Mouse (Mus musculus) embryo, embryonic 11 days (tissue): ENCODE data around the gene Slc13a2.

Experiments
- DNase-seq: peaks from one replicate; pipeline ENCODE4 v3.0.0-alpha.2; 2015

Gene Slc13a2

DNA sequence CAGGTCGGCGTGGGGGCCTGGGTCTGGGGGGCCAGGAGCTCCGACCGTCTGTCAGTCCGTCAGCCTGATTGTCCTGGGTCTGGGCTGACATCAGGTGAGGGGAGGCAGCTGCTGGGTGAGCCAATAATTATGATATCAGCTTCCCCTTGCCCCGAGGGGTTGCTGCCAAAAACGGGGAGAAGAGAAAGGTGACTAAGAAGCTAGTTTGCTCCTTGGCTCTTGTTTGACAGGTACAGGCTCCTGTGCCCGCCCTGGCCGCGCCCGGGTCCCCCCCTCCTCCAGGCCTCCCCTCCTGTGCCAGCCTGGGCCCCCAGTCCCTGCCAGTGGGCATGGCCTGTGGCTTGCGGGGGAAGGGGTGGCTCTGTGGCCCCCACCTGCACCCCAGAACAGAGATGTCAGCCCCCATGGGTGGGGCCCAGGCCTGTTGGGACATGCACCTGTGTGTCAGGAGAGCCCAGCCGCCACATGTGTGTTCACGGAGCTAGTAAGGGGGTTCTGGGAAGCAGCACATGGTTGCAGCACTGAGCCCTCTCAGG is 35.4 kb downstream of the Slc13a2 start, which contains the start of gene Foxn1:
Gene Foxn1, minus strand, starts transcription at position 51 of the 536 bp plus-strand sequence.
- DNase-seq: no peak

- no peak for DNase-seq
Observed at GRCm38 (mm10) chr11:78385776-78386175, 36.2 kb downstream of the Slc13a2 start.

DNA sequence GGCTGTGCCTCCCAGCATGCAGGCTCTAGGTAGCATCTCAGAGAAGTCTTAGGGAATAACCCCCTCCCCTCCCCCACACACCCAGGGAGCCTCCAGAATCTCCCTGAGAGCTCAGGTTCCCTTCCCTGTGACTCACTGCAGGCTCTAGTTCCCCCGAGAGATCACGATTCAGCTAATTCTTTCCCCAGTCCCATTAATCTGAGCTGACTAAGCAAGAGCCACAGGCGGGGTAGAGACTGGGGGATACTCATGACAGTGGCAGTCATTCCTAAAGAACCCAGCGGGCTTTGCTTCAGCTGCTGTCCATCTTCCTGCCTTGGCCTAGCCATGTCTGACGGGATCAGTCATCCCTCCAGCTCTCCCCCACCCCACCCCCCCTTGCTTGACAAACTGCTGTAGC is 39.3 kb downstream of the Slc13a2 start:
- no peak for DNase-seq

DNA sequence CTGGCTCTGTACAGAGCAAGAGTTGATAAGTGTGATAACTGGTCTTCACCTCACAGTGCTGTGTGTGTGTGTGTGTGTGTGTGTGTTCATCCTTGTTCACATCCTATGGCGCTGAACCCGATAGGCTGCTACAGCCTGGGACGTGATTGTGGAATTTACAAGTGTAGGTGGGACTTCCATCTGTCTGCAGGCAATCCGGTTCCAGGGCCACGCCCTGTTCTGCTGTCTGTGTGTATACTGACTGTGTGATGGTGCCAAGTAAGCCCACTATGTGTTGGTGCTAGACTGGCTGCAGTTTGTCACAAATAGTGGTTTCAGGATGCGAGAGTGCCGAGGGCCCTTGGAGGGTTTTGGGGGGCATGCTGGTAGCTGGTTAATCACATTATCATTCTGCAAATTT is 39.7 kb downstream of the Slc13a2 start:
- no peak for DNase-seq

- DNase-seq: no peak
Observed at GRCm38 (mm10) chr11:78380996-78381395, 41.0 kb downstream of the Slc13a2 start.

- no peak for DNase-seq
Observed at GRCm38 (mm10) chr11:78380351-78380750, 41.7 kb downstream of the Slc13a2 start.

DNA sequence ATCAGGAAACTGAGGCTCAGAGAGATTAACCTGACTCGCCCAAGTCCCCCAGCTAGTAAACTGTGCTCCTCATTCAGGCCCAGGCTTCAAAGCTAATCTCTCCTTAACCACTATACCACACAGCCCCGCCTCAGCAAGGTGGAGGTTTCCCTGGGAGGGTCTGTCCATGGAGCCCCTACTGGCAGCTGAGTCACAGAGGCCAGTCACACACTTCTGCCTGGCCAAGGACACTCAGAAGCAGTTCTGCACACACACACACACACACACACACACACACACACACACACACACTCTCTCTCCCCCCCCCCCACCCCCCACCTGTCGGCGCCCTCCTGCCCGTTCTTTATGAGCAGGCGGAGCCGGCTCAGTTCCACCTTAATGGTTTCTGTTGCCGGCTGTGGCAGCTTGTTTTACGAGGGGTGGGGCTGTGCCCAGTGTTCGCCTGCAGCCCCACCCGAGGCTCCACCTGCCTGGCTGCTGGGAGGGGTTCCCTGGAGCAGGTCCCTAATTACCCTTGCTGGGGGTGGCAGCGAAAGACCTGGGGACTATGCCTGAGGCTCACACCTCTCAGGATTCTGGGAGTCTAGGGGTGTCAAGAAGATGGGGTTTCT is 44.4 kb downstream of the Slc13a2 start:
- DNase-seq: no peak

GRCm38 (mm10) chr11:78374147-78374546 is 47.9 kb downstream of the Slc13a2 start:
- no peak for DNase-seq

DNA sequence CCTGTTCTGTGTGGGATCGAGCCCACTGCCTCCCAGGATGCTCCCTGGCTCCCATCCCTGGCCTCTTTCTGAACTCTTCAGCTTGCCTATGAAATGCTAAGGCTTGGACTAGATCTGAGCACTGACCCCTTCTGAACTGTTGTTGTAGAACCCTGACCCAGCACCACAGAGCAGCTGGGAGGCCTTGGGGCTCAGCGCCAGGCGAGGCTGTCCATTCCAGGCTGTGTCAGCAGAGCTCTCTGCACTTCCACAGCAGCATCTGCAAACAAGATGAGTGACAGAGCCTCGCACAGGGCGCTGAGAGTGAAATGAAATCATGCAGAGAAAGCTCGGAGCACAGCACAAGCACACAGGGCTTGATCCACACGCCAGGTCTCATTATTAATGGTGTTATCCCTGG is 49.4 kb downstream of the Slc13a2 start:
- DNase-seq: no peak

GRCm38 (mm10) chr11:78372166-78372565 is 49.9 kb downstream of the Slc13a2 start:
- DNase-seq: no peak

- no peak for DNase-seq
Observed at GRCm38 (mm10) chr11:78371711-78372110, 50.3 kb downstream of the Slc13a2 start.

DNA sequence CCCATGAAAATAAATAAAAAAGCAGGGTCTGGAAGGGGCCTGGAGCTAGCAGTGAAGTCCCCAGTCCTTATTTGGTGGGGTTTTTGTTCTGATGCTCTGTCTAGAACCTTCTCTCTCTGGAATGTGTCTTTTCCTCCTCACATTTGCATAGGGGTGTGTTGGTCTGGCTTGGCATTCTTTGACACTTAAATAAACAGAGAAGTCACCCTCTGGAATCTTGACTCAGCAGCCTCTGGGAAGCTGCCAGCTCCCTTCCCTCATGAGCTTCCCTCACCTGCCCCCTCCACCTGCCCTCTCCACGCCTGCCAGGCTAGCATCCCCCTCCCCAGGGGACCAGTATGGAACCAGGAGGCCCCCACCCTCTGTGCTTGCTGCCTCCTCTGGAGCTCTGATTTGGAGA is 51.6 kb downstream of the Slc13a2 start:
- DNase-seq: no peak

- no peak for DNase-seq
Observed at GRCm38 (mm10) chr11:78367456-78368225, 54.4 kb downstream of the Slc13a2 start.

- no peak for DNase-seq
Observed at GRCm38 (mm10) chr11:78364103-78364502, 57.9 kb downstream of the Slc13a2 start.

- no peak for DNase-seq
Observed at GRCm38 (mm10) chr11:78363309-78364007, 58.6 kb downstream of the Slc13a2 start.

GRCm38 (mm10) chr11:78360789-78361131 is 61.3 kb downstream of the Slc13a2 start:
- no peak for DNase-seq

DNA sequence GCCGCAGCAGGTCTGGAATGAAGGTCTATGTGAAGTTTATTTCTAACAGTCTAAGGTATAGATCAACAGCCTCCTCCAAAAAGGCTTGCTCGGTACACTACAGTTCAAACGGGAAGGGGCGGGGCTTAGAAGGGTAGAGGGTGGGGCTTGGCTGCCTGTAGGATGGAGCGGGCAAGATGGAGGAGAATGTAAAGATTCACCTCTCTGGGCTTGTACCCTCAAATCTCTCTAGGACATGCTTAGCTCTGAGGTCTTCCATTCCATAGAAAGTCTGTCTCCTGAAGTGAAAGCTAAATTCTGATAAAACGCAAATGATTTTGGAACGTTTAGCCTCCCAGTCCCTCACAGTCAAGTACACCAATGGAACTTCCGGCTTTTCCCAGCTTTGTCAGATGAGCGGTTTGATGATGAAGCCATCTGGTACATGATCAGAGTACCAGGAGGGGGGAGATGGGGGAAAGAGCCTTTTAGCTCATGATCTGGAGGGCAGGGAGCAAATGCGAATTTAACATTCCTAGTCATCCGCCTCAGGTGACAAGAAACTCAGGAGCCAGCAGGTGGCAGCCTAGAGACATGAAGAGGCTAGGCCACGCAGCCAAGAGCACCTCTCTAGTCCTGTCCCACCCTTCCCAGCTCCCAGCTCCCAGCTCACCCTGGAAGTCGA is 61.8 kb downstream of the Slc13a2 start:
- peak; percentile 90 for DNase-seq

GRCm38 (mm10) chr11:78358330-78359007 is 63.5 kb downstream of the Slc13a2 start:
- peak; percentile 51 for DNase-seq

DNA sequence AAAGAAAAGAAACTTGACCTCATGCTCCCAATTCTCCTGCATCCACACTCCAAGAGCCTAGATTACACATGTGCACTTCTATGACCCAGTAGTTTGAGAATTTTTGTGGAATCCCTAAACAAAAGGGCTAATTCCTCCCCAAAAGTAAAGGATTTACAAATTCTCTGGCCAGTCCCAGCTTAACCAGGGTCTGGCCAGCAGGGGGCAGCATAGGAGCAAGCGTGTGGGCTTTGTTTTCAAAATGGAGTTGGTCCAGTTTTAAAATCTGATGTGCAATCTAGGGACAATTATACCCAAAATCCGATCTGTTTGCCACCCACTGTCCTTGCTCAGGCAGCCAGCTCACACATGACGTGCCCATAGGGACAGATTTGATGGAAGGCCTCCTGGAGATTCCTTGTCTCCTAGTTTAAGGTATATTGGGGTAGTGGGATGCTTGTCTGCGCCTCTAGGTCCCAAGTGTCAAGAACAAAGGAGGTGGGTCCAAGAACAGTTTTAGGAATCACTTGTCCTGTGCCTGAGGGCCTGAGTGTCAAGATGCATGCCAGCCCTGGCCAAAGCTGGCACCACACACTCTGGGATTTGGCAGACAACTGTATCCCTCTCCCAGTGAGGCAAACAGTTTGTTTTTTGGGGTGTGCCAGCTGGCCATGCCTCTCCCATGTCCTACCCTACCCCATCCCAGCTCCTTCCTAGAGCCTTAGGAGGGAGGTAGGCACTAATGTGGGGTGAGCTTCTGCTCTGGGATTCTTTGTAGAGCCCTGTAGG is 66.4 kb downstream of the Slc13a2 start:
- peak; percentile 81 for DNase-seq

DNA sequence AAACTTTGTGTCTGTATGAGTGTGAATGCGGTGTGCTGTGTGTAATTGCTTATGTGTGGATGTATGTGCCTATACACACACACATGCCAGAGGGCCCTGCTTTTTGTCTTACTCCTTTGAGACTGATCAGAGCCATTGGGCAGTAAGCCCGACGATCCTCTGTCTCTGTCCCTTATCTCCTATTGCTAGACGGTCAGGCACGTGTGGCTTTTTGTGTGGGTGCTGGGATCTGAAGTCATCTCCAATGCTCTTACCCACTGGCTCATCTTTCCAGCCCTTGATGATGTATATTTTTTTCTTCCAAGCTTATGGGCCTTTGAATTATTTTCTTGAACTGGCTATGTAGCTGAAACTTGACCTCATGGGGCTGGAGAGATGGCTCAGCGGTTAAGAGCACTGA is 67.1 kb downstream of the Slc13a2 start:
- no peak for DNase-seq

DNA sequence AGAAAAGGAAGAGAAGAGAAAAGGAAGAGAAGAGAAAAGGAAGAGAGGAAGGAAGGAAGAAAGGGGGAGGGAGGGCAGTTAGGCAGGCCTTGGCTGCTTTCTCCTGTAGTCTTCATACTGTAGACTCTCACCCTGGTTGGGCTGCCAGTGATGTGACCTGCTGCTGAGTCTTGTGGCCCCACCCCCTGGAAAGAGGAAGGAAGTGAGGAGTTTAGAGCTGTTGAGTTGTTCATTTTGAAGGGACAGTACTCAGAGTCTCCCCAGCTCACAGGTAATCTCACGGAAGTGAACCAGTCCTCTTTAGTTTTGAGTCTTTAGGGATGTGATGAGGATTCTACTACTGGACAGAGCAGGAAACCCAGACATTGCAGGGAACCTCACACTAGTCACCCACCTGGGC is 68.9 kb downstream of the Slc13a2 start:
- no peak for DNase-seq
